32 mouse cellular contexts compared by ENCODE assay signal in genomic region chr17:44040449-44040848, GRCm38 (mm10).
"Had no signal": no experiment of that assay in that cellular context is flagged by ENCODE, and none has a peak within 500 bp of the region (broad histone marks: within the 10 kb centered on the region; RNA-seq: fewer than 3 reads in every experiment).

No protein-coding gene starts in this region.

- ATAC-seq: liver, embryonic 12.5 days; liver, postnatal 0 days; lung, postnatal 0 days; midbrain, embryonic 13.5 days; midbrain, embryonic 15.5 days; midbrain, embryonic 16.5 days had no signal

- H3K9me3 ChIP-seq: limb, embryonic 10.5 days; limb, embryonic 12.5 days; limb, embryonic 13.5 days; limb, embryonic 15.5 days; liver, embryonic 12.5 days; liver, embryonic 13.5 days; liver, embryonic 15.5 days; lung, embryonic 15.5 days; megakaryocyte, embryonic 14.5 days; midbrain, embryonic 10.5 days; midbrain, embryonic 12.5 days; midbrain, embryonic 13.5 days; midbrain, embryonic 15.5 days; neural tube, embryonic 12.5 days had no signal

- H3K9ac ChIP-seq: limb, embryonic 12.5 days; limb, embryonic 13.5 days; limb, embryonic 15.5 days; liver, embryonic 12.5 days; liver, embryonic 13.5 days; liver, embryonic 14.5 days; liver, embryonic 15.5 days; liver, postnatal 0 days; lung, embryonic 14.5 days; lung, embryonic 15.5 days; midbrain, embryonic 12.5 days; midbrain, embryonic 13.5 days; midbrain, embryonic 15.5 days; neural tube, embryonic 12.5 days had no signal

- H3K27ac ChIP-seq: limb, embryonic 10.5 days; limb, embryonic 12.5 days; limb, embryonic 13.5 days; limb, embryonic 15.5 days; liver, embryonic 12.5 days; liver, embryonic 13.5 days; liver, embryonic 14.5 days; liver, embryonic 15.5 days; lung, embryonic 15.5 days; macrophage; midbrain, embryonic 10.5 days; midbrain, embryonic 12.5 days; midbrain, embryonic 13.5 days; midbrain, embryonic 15.5 days; neural tube, embryonic 12.5 days had no signal

- H3K27me3 ChIP-seq: limb, embryonic 12.5 days; limb, embryonic 13.5 days; limb, embryonic 15.5 days; liver, embryonic 12.5 days; liver, embryonic 13.5 days; liver, embryonic 15.5 days; lung, embryonic 15.5 days; midbrain, embryonic 12.5 days; midbrain, embryonic 13.5 days; midbrain, embryonic 15.5 days; neural tube, embryonic 12.5 days had no signal

- H3K4me1 ChIP-seq: limb, embryonic 10.5 days; limb, embryonic 12.5 days; limb, embryonic 13.5 days; limb, embryonic 15.5 days; liver, embryonic 12.5 days; liver, embryonic 13.5 days; liver, embryonic 15.5 days; lung, embryonic 15.5 days; megakaryocyte, embryonic 14.5 days; midbrain, embryonic 10.5 days; midbrain, embryonic 12.5 days; midbrain, embryonic 13.5 days; midbrain, embryonic 15.5 days; neural tube, embryonic 12.5 days had no signal

- H3K4me2 ChIP-seq: limb, embryonic 12.5 days; limb, embryonic 13.5 days; limb, embryonic 15.5 days; liver, embryonic 11.5 days; liver, embryonic 12.5 days; liver, embryonic 13.5 days; liver, embryonic 15.5 days; lung, embryonic 14.5 days; lung, embryonic 15.5 days; midbrain, embryonic 11.5 days; midbrain, embryonic 12.5 days; midbrain, embryonic 13.5 days; midbrain, embryonic 15.5 days; neural tube, embryonic 12.5 days had no signal

- DNase-seq: left cerebral cortex, postnatal 4 days; liver; liver, embryonic 13.5 days; liver, postnatal 0 days; lung, adult 18-20 months; lung, adult 2 months; lung, embryonic 14.5 days; lung, postnatal 10 days; lung, postnatal 14 days; lung, postnatal 36 days; lung, postnatal 4 days; midbrain, embryonic 14.5 days had no signal

- H3K36me3 ChIP-seq: limb, embryonic 10.5 days; limb, embryonic 12.5 days; limb, embryonic 13.5 days; limb, embryonic 15.5 days; liver, embryonic 12.5 days; liver, embryonic 13.5 days; liver, embryonic 15.5 days; lung, embryonic 15.5 days; midbrain, embryonic 10.5 days; midbrain, embryonic 12.5 days; midbrain, embryonic 13.5 days; midbrain, embryonic 15.5 days; neural tube, embryonic 12.5 days had no signal

- H3K4me3 ChIP-seq: limb, embryonic 10.5 days; limb, embryonic 12.5 days; limb, embryonic 13.5 days; limb, embryonic 15.5 days; liver, embryonic 12.5 days; liver, embryonic 13.5 days; liver, embryonic 15.5 days; lung, embryonic 15.5 days; megakaryocyte, embryonic 14.5 days; midbrain, embryonic 10.5 days; midbrain, embryonic 12.5 days; midbrain, embryonic 13.5 days; midbrain, embryonic 15.5 days; myocyte; neural tube, embryonic 12.5 days had no signal
